Mouse (Mus musculus) intestine, embryonic 14.5 days (tissue): ENCODE results near the gene Prkar2b. TPM values are rescaled to one million over a fixed set of nuclear protein-coding genes. Genes with fewer than 3 reads are reported as not detected.

Source experiments
- ATAC-seq: fragments of 200-750 bp; cut with Nextera tagmentation; replicated peaks from 2 replicates; pipeline ENCODE4 v1.8.0; 2017; ENCODE audit warnings: low read depth, moderate number of reproducible peaks, moderate TSS enrichment, moderate library complexity; ENCODE audit not compliant: low FRiP score, low TSS enrichment
- DNase-seq: peaks from one replicate; pipeline ENCODE4 v3.0.0-alpha.2; 2018; ENCODE audit warnings: low spot score
- H3K27ac ChIP-seq: fragments of 300-500 bp; sonication (generic); 2 replicates; pipeline ENCODE4 v1.5.1; 2014; ENCODE audit warnings: low read depth, mild to moderate bottlenecking, control low read depth
- H3K27me3 ChIP-seq: fragments of 300-500 bp; sonication (generic); replicated peaks from 2 replicates; pipeline ENCODE4 v1.6.1; 2014; ENCODE audit warnings: low read length, control low read depth; ENCODE audit not compliant: control insufficient read depth, insufficient read depth
- H3K36me3 ChIP-seq: fragments of 300-500 bp; sonication (generic); 2 replicates; pipeline ENCODE4 v1.6.1; 2014; ENCODE audit warnings: low read length, control low read depth; ENCODE audit not compliant: control insufficient read depth, insufficient read depth
- H3K4me1 ChIP-seq: fragments of 300-500 bp; sonication (generic); replicated peaks from 2 replicates; pipeline ENCODE4 v1.6.1; 2014; ENCODE audit warnings: low read length, control low read depth, mixed read lengths; ENCODE audit not compliant: control insufficient read depth, insufficient read depth
- H3K4me2 ChIP-seq: fragments of 300-500 bp; sonication (generic); 2 replicates; pipeline ENCODE4 v1.6.1; 2014; ENCODE audit warnings: low read length
- H3K4me3 ChIP-seq: fragments of 300-500 bp; sonication (generic); 2 replicates; pipeline ENCODE4 v1.5.1; 2014; ENCODE audit warnings: low read depth, low read length, control low read depth, mixed read lengths
- H3K9ac ChIP-seq: fragments of 300-500 bp; sonication (generic); 2 replicates; pipeline ENCODE4 v1.6.1; 2014; ENCODE audit warnings: mild to moderate bottlenecking, low read length
- H3K9me3 ChIP-seq: fragments of 300-500 bp; sonication (generic); 2 replicates; pipeline ENCODE4 v1.6.1; 2016; ENCODE audit warnings: low read length, control low read depth; ENCODE audit not compliant: control insufficient read depth
- WGBS: fragments of 180-500 bp; shearing (Covaris S2); extraction: QIAGEN DNeasy Blood & Tissue Kit; methylation state at CpG from one replicate; pipeline ENCODE4 v1.1.7; 2014; 5-methylcytosine and 5-hydroxymethylcytosine counted together
- polyA plus RNA-seq: library from polyadenylated mRNA; unstranded; fragments of >200 nt; fragmentation: Nextera tagmentation; extraction: Ambion mirVana; gene quantifications from 2 replicates; pipeline ENCODE4 v1.2.1, GENCODE M21; 2014

The Prkar2b gene
- 23.8 and 24.9 TPM in 2 replicates for polyA plus RNA-seq

DNA sequence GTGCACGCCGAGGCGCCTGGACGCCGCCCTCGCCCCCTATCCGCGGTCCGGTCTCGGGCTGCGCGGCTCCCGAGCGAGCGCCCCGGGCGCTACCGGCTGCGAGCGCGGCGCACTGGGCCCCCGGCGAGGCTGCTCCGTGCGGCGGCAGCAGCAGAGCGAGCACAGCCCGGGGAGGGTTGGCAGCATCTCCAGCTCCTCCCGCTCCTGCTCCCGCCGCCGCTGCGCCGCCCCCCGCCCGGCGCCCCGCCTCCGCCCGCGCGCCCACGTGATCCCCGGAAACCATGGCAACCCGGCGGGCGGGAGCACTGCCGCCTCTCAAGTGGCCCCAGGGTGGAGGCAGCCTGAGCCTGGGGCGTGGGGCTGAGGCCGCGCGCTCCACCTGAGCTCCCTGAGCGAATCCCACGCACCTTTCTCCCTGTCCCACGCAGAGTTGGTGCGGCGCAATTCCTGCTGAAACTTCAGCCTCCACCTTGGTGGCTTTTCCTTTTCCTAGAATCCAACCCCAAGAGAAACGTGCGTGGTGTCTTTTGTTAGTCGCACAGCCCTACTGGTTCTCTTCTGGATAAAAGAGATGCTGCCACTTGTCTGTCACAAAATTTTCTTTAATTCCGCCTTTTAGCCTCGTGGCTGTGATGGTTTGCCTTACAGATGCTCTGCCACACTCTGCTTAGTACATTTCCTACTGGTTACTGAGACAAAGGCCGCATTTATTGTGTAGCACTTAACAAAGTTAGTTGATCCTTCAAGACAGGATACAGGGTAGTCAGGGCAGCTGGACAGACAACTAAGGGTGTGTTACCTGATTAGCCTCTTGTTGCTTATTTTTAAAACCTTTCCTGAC is at the start of gene Prkar2b:
Prkar2b (minus strand) TSS at position 207 of the 841 bp plus-strand sequence.
- DNase-seq, result peak; percentile 93
- Histone ChIP-seq H3K4me3 (peak within 1 kb of the TSS; percentile 84), H3K36me3 (no peaks in the 10 kb centered on the region), H3K9ac (peak within 1 kb of the TSS; percentile 80), H3K27me3 (no peaks in the 10 kb centered on the region), H3K4me1 (peaks cover 10% of the 10 kb centered on the region), H3K9me3 (no peaks in the 10 kb centered on the region), H3K27ac (peak within 1 kb of the TSS; percentile 85), H3K4me2 (peak within 1 kb of the TSS; percentile 92)
- under 1% methylated on average over 63 of the region's 64 CpGs for WGBS
- ATAC-seq, result peak; percentile 97

DNA sequence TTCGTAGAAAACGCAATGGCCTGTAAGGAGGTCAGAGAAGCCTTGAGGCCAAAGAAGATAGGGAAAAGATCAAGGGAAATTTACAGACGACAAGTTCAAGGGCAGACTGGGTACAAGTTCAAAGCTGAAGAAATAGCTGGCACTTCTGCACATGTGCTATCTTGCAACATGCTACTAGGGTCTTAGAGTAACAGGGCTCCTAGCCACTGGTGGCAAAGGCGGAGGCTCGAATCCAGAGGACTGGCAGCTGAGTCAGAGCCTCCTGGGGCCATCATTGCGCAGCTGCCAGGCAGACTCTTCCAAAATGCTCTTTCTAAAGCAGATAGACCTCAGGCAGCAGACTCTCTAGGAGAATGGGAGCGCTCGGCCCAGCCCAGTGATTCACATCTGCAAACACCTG is 48.1 kb upstream of the Prkar2b start:
- H3K27ac ChIP-seq, result no peak overlapping the region
- no peak for ATAC-seq
- 93% methylated on average over 8 of the region's 8 CpGs for WGBS
- H3K4me3 ChIP-seq, result no peak overlapping the region
- H3K36me3 ChIP-seq, result no peaks in the 10 kb centered on the region
- no peaks in the 10 kb centered on the region for H3K9me3 ChIP-seq
- H3K4me1 ChIP-seq, result peaks cover 8% of the 10 kb centered on the region
- H3K4me2 ChIP-seq, result no peak overlapping the region
- H3K9ac ChIP-seq, result no peak overlapping the region
- H3K27me3 ChIP-seq, result no peaks in the 10 kb centered on the region
- DNase-seq, result no peak

DNA sequence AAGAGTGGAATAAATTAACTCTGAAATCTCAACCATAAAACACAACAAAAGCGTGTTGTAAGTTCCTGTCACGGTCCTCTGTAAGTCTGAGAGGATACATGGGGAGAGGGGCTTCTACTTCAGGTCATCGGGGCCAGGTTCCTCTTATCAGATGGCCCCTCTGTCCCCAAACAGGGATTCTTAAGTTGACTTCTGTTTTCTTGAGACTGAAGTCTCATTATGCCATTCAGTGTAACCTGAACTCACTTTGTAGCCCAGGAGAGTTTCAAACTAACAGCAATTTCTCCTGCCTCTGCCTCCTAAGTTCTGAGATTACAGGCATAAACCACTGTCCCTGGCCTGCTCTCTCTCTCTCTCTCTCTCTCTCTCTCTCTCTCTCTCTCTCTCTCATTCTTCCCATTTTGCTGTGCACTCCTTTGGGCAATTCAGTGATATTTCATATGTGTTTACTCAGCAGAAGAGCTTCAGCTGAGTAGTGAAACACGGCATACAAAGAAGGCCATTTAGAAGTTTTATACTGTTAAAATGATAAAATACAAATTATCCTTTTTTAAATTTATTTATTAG is 43.9 kb upstream of the Prkar2b start:
- ATAC-seq (no peak), DNase-seq (no peak)
- Histone ChIP-seq H3K4me1 (no peaks in the 10 kb centered on the region), H3K27ac (no peak overlapping the region), H3K4me2 (no peak overlapping the region), H3K36me3 (no peaks in the 10 kb centered on the region), H3K27me3 (no peaks in the 10 kb centered on the region), H3K9ac (no peak overlapping the region), H3K9me3 (no peaks in the 10 kb centered on the region), H3K4me3 (no peak overlapping the region)
- 63% methylated on average over 4 of the region's 4 CpGs for WGBS

DNA sequence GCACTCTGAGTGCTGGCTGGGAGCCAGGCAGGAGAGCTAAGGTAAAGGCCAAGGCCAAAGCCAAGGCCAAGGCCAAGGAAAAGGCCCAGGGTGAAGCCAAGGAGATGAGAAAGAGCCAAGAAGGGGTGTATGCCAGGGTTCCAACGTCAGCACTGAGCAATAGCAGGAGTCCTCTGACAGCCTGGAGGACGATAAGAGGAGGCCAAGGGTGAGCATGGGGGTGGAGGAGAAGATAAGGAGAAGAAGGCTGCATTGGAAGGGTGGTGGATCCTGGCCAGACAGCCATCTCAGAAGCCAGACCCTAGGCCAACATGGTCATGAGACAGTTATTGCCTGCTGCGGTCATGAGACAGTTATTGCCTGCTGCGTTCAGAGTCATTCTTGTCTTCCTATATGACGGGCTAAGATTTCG is 43.4 kb upstream of the Prkar2b start:
- no peak for ATAC-seq
- no peak overlapping the region for H3K27ac ChIP-seq
- WGBS, result 68% methylated on average over 6 of the region's 6 CpGs

DNA sequence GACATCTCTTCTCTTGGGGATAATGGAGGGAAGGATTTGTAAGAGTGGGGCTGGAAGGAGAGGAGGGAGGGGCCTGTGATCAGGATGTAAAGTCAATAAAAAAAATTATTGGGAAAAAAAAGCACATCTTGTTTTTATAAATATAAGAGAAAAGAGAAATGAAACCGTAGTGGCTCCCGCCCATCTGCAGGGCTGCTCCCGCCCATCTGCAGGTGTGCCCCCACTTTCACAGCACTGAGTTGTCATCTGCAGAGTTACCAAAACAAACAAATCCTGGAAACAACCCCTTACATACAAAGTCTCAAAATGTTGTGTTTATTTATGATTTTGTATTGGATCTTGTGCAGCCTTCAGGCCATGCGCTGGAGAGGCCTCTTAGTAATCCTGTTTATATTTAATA is 40.2 kb upstream of the Prkar2b start:
- Histone ChIP-seq H3K9ac (no peak overlapping the region), H3K27ac (no peak overlapping the region), H3K4me1 (no peaks in the 10 kb centered on the region), H3K36me3 (no peaks in the 10 kb centered on the region), H3K4me3 (no peak overlapping the region), H3K9me3 (no peaks in the 10 kb centered on the region), H3K4me2 (no peak overlapping the region), H3K27me3 (no peaks in the 10 kb centered on the region)
- no peak for ATAC-seq
- 92% methylated on average over 4 of the region's 4 CpGs for WGBS
- no peak for DNase-seq

More for the DNA sequence above, 43.4 kb upstream of the Prkar2b start:
- H3K4me3 ChIP-seq, result no peak overlapping the region
- no peaks in the 10 kb centered on the region for H3K27me3 ChIP-seq
- no peaks in the 10 kb centered on the region for H3K36me3 ChIP-seq
- no peak overlapping the region for H3K9ac ChIP-seq
- no peak for DNase-seq
- H3K4me1 ChIP-seq, result no peaks in the 10 kb centered on the region
- H3K4me2 ChIP-seq, result no peak overlapping the region
- no peaks in the 10 kb centered on the region for H3K9me3 ChIP-seq

DNA sequence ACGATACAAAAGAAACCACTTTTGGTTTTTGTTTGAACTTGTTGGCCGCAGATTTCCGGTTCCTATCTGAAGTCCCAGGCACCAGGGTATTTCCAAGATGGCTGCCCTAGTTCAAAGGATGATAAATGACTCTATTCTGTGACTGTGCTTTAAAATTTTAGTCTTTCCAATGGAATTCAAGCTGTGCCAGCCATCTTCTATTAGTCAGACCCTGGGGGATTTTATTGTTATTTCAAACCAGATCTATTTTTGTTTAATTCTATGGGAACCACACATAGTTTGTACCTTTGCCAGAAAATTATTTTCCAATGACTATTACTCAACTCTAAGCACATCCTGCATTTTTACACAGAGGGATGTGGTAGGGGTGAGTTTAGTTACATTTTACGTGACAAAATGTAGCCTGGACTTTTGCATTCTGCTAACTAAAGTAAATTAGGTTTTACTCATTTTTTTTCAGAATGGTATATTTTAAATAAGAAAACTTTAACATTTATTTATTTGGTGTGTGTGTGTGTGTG is 38.6 kb upstream of the Prkar2b start:
- WGBS, result 70% methylated on average over 4 of the region's 4 CpGs
- no peaks in the 10 kb centered on the region for H3K27me3 ChIP-seq
- no peak overlapping the region for H3K27ac ChIP-seq
- no peaks in the 10 kb centered on the region for H3K4me1 ChIP-seq
- H3K9me3 ChIP-seq, result no peaks in the 10 kb centered on the region
- H3K36me3 ChIP-seq, result no peaks in the 10 kb centered on the region
- no peak for DNase-seq
- no peak for ATAC-seq
- no peak overlapping the region for H3K4me3 ChIP-seq
- H3K9ac ChIP-seq, result no peak overlapping the region
- H3K4me2 ChIP-seq, result no peak overlapping the region

DNA sequence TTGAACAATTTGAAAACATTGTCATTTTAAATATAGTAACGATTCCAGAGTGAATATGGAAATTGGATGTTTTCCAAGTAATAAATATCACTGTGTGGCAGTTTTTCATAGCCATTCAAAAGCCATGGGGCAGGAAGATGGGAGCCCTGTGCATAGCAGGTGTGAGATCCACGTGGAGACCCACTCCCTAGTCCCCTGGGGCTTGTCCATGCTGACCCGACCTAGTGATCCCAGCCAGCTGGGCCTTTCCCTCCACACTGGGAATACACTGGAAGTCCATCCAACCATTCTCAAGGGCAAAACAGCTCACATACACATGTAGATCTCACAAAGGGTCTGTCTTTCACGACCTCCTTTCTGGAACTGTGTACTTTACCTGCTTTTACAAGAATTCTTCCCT is 37.5 kb upstream of the Prkar2b start:
- Histone ChIP-seq H3K9ac (no peak overlapping the region), H3K4me3 (no peak overlapping the region), H3K9me3 (no peaks in the 10 kb centered on the region), H3K4me2 (no peak overlapping the region), H3K27ac (no peak overlapping the region), H3K36me3 (no peaks in the 10 kb centered on the region), H3K4me1 (no peaks in the 10 kb centered on the region), H3K27me3 (no peaks in the 10 kb centered on the region)
- ATAC-seq, result no peak
- 62% methylated on average over 4 of the region's 4 CpGs for WGBS
- no peak for DNase-seq

DNA sequence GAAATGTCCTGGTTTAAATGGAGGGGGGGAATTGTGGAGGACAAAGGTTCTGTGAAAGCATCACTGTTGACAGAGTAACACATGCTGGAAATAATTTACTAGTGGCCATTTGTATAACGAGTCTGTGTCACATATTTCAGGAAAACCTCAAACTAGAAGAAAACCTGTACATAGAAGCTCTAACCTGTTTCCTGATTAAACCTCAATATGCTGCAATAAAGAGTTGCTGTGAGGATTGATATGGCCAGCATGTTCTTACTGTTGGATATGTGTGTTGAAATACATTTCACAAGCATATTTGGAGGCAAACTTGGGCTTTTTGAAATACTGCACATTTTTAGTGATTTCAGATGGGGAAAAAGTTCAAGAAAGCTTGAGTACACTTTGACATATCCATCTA is 36.0 kb upstream of the Prkar2b start:
- Histone ChIP-seq H3K4me3 (no peak overlapping the region), H3K36me3 (no peaks in the 10 kb centered on the region), H3K4me1 (no peaks in the 10 kb centered on the region), H3K27me3 (no peaks in the 10 kb centered on the region), H3K9me3 (no peaks in the 10 kb centered on the region), H3K9ac (no peak overlapping the region), H3K27ac (no peak overlapping the region), H3K4me2 (no peak overlapping the region)
- ATAC-seq, result no peak
- 50% methylated on average over 1 of the region's 1 CpGs for WGBS
- no peak for DNase-seq
